Mouse (Mus musculus) left cerebral cortex, adult 18-20 months (tissue): Measurements from ENCODE around the gene Zfp366. TPM values are rescaled to one million over a fixed set of nuclear protein-coding genes. Genes with fewer than 3 reads are reported as not detected.
A peak's percentile ranks its signal among the peaks of the same experiment; 100 is the strongest.

Source experiments
- DNase-seq, 2 experiments: peaks; one replicate each; pipeline ENCODE4 v3.0.0; 2021 to 2022; ENCODE audit warnings: low spot score in 2 of 2, mixed read lengths in 1 of 2
- total RNA-seq, 2 experiments: library from RNA; stranded (reverse); gene quantifications; 2 replicates each; pipeline ENCODE4 v1.2.3; 2021

Zfp366 gene
- total RNA-seq, 2 experiments from 2014 or later: 3.2 to 3.3 TPM

- DNase-seq: no peak
Measured at GRCm38 (mm10) chr13:99225374-99226240, 41.0 kb downstream of the Zfp366 start.

- no peak for DNase-seq
Measured at GRCm38 (mm10) chr13:99226809-99227208, 42.2 kb downstream of the Zfp366 start.

- no peak for DNase-seq
Measured at GRCm38 (mm10) chr13:99227456-99228250, 43.0 kb downstream of the Zfp366 start.

GRCm38 (mm10) chr13:99228821-99229570, 44.4 kb downstream of the Zfp366 start:
- no peak for DNase-seq

GRCm38 (mm10) chr13:99229641-99230494, 45.2 kb downstream of the Zfp366 start:
- DNase-seq: no peak

GRCm38 (mm10) chr13:99230495-99230868, 45.9 kb downstream of the Zfp366 start:
- DNase-seq: no peak

GRCm38 (mm10) chr13:99233333-99233732, 48.7 kb downstream of the Zfp366 start:
- no peak for DNase-seq

- no peak for DNase-seq
Measured at GRCm38 (mm10) chr13:99233956-99234355, 49.3 kb downstream of the Zfp366 start.

GRCm38 (mm10) chr13:99235428-99236210, 51.0 kb downstream of the Zfp366 start:
- DNase-seq: no peak

GRCm38 (mm10) chr13:99236222-99236621, 51.6 kb downstream of the Zfp366 start:
- no peak for DNase-seq

GRCm38 (mm10) chr13:99237122-99237521, 52.5 kb downstream of the Zfp366 start:
- no peak for DNase-seq

GRCm38 (mm10) chr13:99237841-99238216, 53.2 kb downstream of the Zfp366 start:
- DNase-seq: no peak

GRCm38 (mm10) chr13:99238217-99239160, 53.9 kb downstream of the Zfp366 start:
- DNase-seq: peak in 1 of 2 experiments; percentile 26

- DNase-seq: no peak
Measured at GRCm38 (mm10) chr13:99239161-99239530, 54.5 kb downstream of the Zfp366 start.

GRCm38 (mm10) chr13:99239741-99240140, 55.1 kb downstream of the Zfp366 start:
- DNase-seq: no peak

- DNase-seq: no peak
Measured at GRCm38 (mm10) chr13:99241984-99242383, 57.4 kb downstream of the Zfp366 start.

GRCm38 (mm10) chr13:99242895-99243294, 58.3 kb downstream of the Zfp366 start:
- no peak for DNase-seq

- no peak for DNase-seq
Measured at GRCm38 (mm10) chr13:99243831-99244230, 59.2 kb downstream of the Zfp366 start.

- DNase-seq: no peak
Measured at GRCm38 (mm10) chr13:99244471-99244870, 59.8 kb downstream of the Zfp366 start.
